Mouse (Mus musculus) central nervous system, embryonic 14 days (tissue): ENCODE data around the gene Ms4a8a. TPM values are rescaled to one million over a fixed set of nuclear protein-coding genes. Genes with fewer than 3 reads are reported as not detected.

ENCODE experiments used
- polyA plus RNA-seq: library from polyadenylated mRNA; depleted of rRNA; stranded (reverse); fragments of >200 nt; gene quantifications from 2 replicates; pipeline ENCODE4 v1.2.3, GENCODE M21; 2012; rRNA removed

Ms4a8a gene
- not detected in 2 replicates for polyA plus RNA-seq

DNA sequence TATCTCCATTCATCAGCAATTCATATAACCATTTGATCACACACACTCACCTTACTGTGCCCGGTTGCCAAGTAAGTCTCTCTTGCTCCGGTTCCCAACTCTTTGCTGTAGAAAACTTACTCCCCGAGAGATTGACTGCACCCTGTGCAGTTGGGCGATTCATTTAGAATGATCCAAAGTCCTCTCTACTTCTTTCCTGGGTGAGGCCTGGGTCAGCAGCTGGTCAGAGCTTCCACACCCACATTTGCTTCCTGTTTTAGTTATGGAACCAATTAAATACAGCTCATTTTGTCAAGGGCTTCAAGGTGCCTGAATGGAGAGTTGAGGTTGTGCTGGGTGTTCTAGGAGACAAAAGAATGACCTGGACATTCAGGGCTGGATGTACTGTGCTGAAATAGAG, at the start of gene Ms4a8a:
Gene Ms4a8a, minus strand, starts transcription at position 169 of the 400 bp plus-strand sequence.

DNA sequence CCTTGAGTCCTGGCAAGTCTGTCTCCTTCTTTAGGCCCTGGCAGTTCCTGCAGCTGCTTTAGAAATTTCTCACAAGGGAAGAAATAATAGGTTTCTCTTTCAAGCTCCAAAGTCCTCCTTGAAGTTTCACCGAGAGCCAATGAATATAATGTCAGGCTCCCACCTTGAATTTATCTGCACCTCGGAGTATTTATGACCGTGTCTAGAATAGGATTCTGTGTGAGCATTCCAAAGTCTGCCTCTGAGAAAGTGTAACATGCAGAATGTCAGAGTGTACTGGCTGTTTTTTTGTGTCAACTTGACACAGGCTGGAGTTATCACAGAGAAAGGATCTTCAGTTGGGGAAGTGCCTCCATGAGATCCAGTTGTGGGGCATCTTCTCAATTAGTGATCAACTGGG, 63.0 kb downstream of the Ms4a8a start, which contains the start of gene Ms4a18:
Gene Ms4a18, minus strand, starts transcription at position 141 of the 400 bp plus-strand sequence.

Other genes with a start within 250 kb of the Ms4a8a start
- 1.8 and 2.6 TPM in 2 replicates for gene Slc15a3, start 241.4 kb downstream of the Ms4a8a start, polyA plus RNA-seq
- gene Tmem132a, start 211.2 kb downstream of the Ms4a8a start, polyA plus RNA-seq: 234 and 238 TPM in 2 replicates
- 39.1 and 49.6 TPM in 2 replicates for gene Tmem109, start 199.1 kb downstream of the Ms4a8a start, polyA plus RNA-seq
- 331 and 345 TPM in 2 replicates for gene Prpf19, start 185.9 kb downstream of the Ms4a8a start, polyA plus RNA-seq
- 0.07 and 0.10 TPM in 2 replicates for gene Zp1, start 160.5 kb downstream of the Ms4a8a start, polyA plus RNA-seq
- gene Ptgdr2, start 143.9 kb downstream of the Ms4a8a start, polyA plus RNA-seq: 0.23 and 0.28 TPM in 2 replicates
- gene Ccdc86, start 131.8 kb downstream of the Ms4a8a start, polyA plus RNA-seq: 5.2 and 6.1 TPM in 2 replicates
- gene Ms4a10, start 106.4 kb downstream of the Ms4a8a start, polyA plus RNA-seq: 0.08 TPM in 1 of 2 replicates, not detected in the other
- not detected in 2 replicates for gene Ms4a15, start 87.9 kb downstream of the Ms4a8a start, polyA plus RNA-seq
- not detected in 2 replicates for gene Ms4a18, start 63.1 kb downstream of the Ms4a8a start, polyA plus RNA-seq
- gene 1700017D01Rik, start 49.8 kb upstream of the Ms4a8a start, polyA plus RNA-seq: not detected in 2 replicates
- not detected in 2 replicates for gene 1700025F22Rik, start 84.2 kb upstream of the Ms4a8a start, polyA plus RNA-seq
- not detected in 2 replicates for gene Ms4a13, start 115.6 kb upstream of the Ms4a8a start, polyA plus RNA-seq
- not detected in 2 replicates for gene Ms4a12, start 151.3 kb upstream of the Ms4a8a start, polyA plus RNA-seq
- gene Ms4a1, start 185.1 kb upstream of the Ms4a8a start, polyA plus RNA-seq: not detected in 2 replicates
- gene Ms4a5, start 202.8 kb upstream of the Ms4a8a start, polyA plus RNA-seq: not detected in 2 replicates
- 0.16 TPM in 2 replicates for gene Ms4a14, start 233.4 kb upstream of the Ms4a8a start, polyA plus RNA-seq